Mouse (Mus musculus): ENCODE measurements around the gene Grb2.
"Not testable (repeated sequence)": the region's sequence is repeated elsewhere in the genome, so short reads cannot be mapped to it uniquely, and the experiment has no call there.

Gene Grb2

GRCm38 (mm10) chr11:115646439-115646838, 62.0 kb downstream of the Grb2 start:
- no peak for DNase-seq (ENCODE audit: low read depth, low spot score)

DNA sequence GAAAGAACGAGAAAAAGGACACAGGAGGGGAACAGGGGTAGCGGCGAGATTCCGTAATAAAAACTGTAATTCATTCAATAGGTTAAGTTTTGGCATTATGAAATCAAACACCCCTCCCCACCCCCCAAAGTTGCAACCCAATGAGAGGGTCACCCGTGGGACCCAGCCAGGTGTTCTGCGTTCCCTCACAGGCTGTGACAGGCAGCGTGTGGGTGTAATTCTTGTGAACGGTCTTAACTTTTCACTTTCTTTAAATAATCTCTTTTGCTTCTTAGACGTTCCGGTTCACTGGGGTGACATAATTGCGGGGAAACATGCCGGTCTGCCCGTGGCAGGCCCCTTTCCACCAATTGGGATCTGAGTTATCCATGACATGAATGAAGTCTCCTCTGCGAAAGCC, 62.9 kb downstream of the Grb2 start:
- not testable (repeated sequence) for DNase-seq (ENCODE audit: low read depth, low spot score)

- no peak for DNase-seq (ENCODE audit: low read depth, low spot score)
These were observed 64.1 kb downstream of the Grb2 start for GRCm38 (mm10) chr11:115644308-115644707.

GRCm38 (mm10) chr11:115643265-115643664, 65.1 kb downstream of the Grb2 start:
- DNase-seq (ENCODE audit: low read depth, low spot score): no peak

- no peak for DNase-seq (ENCODE audit: low read depth, low spot score)
These were observed 65.7 kb downstream of the Grb2 start for GRCm38 (mm10) chr11:115642705-115643104.

- no peak for DNase-seq (ENCODE audit: low read depth, low spot score)
These were observed 66.7 kb downstream of the Grb2 start for GRCm38 (mm10) chr11:115641664-115642036.

DNA sequence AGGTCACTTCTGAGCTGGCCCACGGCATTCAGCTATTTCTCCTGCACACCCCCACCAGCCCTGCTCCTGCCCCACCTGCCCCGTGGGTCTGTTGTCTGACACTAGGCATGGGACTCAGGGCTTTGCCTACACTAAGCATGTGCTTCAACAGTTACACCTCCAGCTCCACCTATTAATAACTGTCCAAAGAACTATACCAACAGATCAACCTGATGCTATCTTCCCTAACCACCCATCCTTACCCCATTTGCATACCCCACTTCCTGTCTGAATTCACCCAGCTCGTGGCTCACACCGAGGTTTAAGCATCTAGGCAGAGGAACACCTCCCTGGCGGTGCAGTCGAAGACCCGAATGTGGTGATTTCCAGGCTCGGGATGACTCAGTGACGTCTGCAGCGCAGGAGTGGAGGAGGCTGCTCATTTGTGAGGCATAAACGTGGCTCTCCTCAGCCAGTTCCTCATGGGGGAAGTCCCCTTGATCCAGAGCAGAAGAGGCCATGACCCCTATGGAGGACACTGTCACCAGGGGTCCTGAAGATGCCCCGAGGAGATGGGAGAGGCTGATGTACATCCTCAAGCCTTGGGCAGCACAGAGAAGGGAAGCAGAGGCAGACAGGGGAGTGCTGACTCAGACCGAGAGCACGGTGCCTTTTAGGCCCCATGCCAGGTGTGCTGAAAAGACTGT, 67.3 kb downstream of the Grb2 start:
- DNase-seq (ENCODE audit: low read depth, low spot score): no peak

- DNase-seq (ENCODE audit: low read depth, low spot score): no peak
These were observed 68.0 kb downstream of the Grb2 start for GRCm38 (mm10) chr11:115640311-115640828.

DNA sequence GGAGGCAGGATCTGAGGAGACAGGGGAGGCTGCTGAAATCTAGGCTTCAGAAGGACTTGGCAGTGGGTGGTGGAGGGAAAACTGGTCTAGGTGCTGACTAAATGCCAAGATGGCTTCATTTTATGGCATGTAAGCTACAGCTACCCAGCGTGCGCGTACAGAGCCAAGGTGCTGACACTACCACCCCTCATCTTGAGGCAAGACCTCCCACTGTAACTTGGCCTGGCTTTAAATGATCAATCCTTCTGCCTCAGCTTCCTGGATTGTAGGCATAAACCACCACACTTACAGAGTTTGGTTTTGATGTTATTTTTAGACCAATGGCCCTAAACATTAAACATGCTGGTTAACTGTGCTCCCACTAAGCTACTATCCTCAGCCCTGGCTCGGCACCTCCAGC, 68.9 kb downstream of the Grb2 start:
- DNase-seq (ENCODE audit: low read depth, low spot score): no peak

DNA sequence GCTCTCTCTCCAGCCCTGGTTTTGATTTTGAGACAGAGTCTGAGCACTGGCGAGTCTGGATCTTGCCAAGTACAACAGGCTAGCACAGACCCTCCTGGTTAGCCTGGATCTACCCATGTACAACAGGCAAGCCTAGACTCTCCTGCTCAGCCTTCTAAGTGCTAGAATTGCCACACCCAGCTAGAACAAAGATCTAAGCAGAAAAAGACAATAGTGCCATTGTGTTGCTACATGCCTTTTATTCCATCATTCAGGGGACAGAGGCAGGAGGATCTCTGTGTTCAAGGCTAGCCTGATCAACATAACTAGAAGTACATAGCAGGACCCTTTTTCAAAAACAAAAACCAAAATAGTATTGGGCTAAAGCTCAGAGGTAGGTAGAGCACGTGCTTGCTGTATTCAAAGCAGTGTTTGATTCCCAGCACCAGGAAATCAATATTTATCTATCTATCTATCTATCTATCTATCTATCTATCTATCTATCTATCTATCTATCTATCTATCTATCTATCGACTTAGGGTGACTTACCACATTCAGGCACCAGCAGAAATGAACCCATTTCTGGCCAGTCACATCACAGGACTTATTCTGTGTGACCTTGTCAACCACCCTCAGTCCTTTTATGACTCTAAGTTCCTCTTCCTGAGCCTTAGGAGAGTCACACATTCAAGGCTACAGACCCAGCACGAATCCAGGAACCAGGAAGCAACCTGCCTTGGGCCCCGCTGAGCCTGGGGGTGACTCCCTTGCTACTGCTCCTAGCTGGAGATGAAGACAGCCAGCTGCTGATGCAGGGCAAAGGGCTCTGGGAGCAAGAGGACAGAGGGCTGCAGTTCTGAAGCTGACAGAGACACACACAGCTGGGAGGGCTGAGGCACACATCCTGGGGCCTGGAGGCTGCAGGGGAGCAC, 69.6 kb downstream of the Grb2 start:
- DNase-seq (ENCODE audit: low read depth, low spot score): no peak

- no peak for DNase-seq (ENCODE audit: low read depth, low spot score)
These were observed 71.4 kb downstream of the Grb2 start for GRCm38 (mm10) chr11:115636960-115637359.

- no peak for DNase-seq (ENCODE audit: low read depth, low spot score)
These were observed 72.9 kb downstream of the Grb2 start for GRCm38 (mm10) chr11:115635484-115635883.

GRCm38 (mm10) chr11:115635041-115635440, 73.4 kb downstream of the Grb2 start:
- no peak for DNase-seq (ENCODE audit: low read depth, low spot score)

DNA sequence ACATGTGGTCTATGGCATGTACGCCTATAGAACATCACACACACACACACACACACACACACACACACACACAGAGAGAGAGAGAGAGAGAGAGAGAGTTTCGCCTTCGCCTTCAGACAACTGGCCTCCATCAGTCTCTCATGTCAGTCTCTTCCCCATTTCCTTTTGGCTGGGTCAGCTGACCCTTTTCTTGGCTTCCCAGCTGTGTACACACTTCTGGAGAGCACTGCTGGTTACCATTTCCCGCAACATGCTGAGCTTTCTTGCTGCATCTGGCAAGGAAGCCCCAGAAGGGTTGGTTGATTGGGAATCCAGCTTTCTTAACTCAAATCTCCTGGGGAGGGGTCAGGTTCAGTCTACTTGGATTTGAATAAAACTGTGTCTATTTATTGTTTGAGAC, 74.3 kb downstream of the Grb2 start:
- no peak for DNase-seq (ENCODE audit: low read depth, low spot score)

DNA sequence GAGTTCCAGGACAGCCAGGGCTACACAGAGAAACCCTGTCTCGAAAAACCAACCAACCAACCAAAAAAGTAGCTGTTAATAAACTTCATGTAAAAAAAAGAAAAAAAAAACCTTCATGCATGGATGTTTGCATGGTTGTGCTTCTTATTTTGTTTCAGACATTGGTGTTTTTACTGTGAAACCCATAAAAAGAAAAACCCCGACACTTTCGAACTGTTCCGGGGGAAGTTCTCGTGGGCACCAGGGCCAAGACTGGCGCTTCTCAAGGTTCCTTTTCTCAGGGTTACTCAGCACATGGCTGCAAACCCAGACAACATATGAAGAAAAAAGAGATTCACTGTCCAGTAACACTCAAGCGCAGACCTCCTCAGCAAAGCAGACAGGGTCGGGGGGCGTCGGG, 75.5 kb downstream of the Grb2 start:
- DNase-seq (ENCODE audit: low read depth, low spot score): no peak

GRCm38 (mm10) chr11:115632247-115632646, 76.2 kb downstream of the Grb2 start:
- no peak for DNase-seq (ENCODE audit: low read depth, low spot score)

DNA sequence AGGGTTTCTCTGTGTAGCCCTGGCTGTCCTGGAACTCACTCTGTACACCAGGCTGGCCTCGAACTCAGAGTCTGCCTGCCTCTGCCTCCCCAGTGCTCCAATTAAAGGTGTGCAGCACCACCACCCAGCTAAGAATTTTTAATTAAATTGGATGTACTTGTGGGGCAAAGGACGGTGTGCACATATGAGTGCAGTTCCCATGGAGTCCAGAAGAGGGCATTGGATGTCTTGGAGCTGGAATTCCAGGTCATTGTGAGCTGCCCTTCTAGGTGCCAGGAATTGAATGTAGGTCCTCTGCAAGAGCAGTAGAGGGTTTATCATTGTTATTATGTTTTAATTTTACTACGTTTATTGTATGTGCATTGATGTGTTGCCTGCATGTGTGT, 76.9 kb downstream of the Grb2 start:
- DNase-seq (ENCODE audit: low read depth, low spot score): peak; percentile 32

- DNase-seq (ENCODE audit: low read depth, low spot score): no peak
These were observed 77.6 kb downstream of the Grb2 start for GRCm38 (mm10) chr11:115630532-115631504.

DNA sequence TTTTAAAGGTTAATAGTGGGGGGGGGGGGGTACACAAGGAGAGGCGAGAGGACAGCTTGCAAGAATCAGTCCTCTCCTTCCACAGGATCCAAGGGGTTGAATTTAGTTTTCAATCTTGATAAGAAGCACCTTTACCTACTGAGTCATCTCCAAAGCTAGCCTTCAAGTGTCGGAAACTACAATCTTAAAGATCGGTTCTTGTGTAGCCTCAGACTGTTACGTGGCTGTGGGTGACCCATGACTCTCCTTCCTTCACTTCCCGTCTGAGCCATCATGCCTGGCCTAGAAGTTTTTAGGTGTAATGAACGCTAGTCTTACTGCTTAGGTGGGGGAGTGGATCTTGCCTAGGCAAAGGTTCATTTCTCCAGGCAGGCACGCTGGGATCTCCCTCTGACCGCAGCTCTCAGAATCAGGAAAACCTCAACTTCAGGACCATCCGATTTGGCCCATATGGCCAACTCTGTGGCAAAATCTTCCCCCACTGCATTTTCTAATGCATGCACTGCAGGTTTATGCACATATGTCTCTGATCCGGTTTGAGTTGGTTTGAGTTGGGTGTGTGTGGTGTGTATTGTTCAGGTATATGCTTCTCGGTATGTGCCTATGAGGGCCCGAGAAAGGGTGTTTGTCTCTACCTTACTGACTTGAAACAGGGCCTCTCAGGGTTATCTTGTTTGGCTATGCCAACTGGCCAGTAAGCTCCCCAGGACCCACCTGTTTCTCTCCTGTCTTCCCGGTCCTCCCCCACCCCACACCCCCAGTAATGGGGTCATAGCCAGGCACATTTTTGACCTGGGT, 78.5 kb downstream of the Grb2 start:
- DNase-seq (ENCODE audit: low read depth, low spot score): no peak

GRCm38 (mm10) chr11:115628465-115629101, 79.8 kb downstream of the Grb2 start:
- DNase-seq (ENCODE audit: low read depth, low spot score): no peak
